Mouse (Mus musculus) liver, embryonic 14.5 days (tissue): ENCODE data around the gene Creb5. TPM values are rescaled to one million over a fixed set of nuclear protein-coding genes. Genes with fewer than 3 reads are reported as not detected.

ENCODE experiments used
- ATAC-seq: fragments of 200-750 bp; cut with Nextera tagmentation; 2 replicates; pipeline ENCODE4 v1.8.0; 2017; ENCODE audit warnings: moderate number of reproducible peaks, mild to moderate bottlenecking, moderate library complexity; ENCODE audit not compliant: insufficient read depth
- DNase-seq, 3 experiments: peaks; one replicate each; pipeline ENCODE4 v3.0.0-alpha.2; 2012 to 2013; ENCODE audit warnings: low read depth in 3 of 3, low spot score in 3 of 3
- H3K27ac ChIP-seq: fragments of 300-500 bp; sonication (generic); 2 replicates; pipeline ENCODE4 v1.5.1; 2014; ENCODE audit warnings: moderate library complexity, mild to moderate bottlenecking, control low read depth, inconsistent platforms
- H3K27me3 ChIP-seq: fragments of 300-500 bp; sonication (generic); 2 replicates; pipeline ENCODE4 v1.6.1; 2014; ENCODE audit warnings: mild to moderate bottlenecking, low read length, moderate library complexity; ENCODE audit not compliant: control insufficient read depth, insufficient read depth
- H3K36me3 ChIP-seq: fragments of 300-500 bp; sonication (generic); replicated peaks from 2 replicates; pipeline ENCODE4 v1.6.1; 2014; ENCODE audit warnings: low read depth; ENCODE audit not compliant: control insufficient read depth, insufficient read depth
- H3K4me1 ChIP-seq, 2 experiments: fragments of 200-500 bp in 1 of 2; fragments of 300-500 bp in 1 of 2; sonication (generic) in 1 of 2; replicated peaks; 2 replicates each; pipeline ENCODE4 v1.6.1; 2012 to 2014; ENCODE audit warnings: antibody characterized with exemption in 1 of 2, inconsistent platforms in 1 of 2, low read length in 1 of 2; ENCODE audit not compliant: control insufficient read depth in 2 of 2, insufficient read depth in 2 of 2
- H3K4me2 ChIP-seq: fragments of 300-500 bp; sonication (generic); 2 replicates; pipeline ENCODE4 v1.6.1; 2014; ENCODE audit warnings: low read depth, mild to moderate bottlenecking, control low read depth, moderate library complexity
- H3K4me3 ChIP-seq, 2 experiments: fragments of 200-500 bp in 1 of 2; fragments of 300-500 bp in 1 of 2; sonication (generic) in 1 of 2; 2 replicates each; pipeline ENCODE4 v1.5.1; 2012 to 2014; ENCODE audit warnings: low read depth in 2 of 2, low read length in 2 of 2, mild to moderate bottlenecking in 2 of 2, control low read depth in 1 of 2, inconsistent platforms in 1 of 2, moderate library complexity in 1 of 2; ENCODE audit not compliant: insufficient read depth in 1 of 2
- H3K9ac ChIP-seq: fragments of 300-500 bp; sonication (generic); replicated peaks from 2 replicates; pipeline ENCODE4 v1.6.1; 2014; ENCODE audit warnings: mild to moderate bottlenecking, control low read depth, moderate library complexity
- H3K9me3 ChIP-seq: fragments of 300-500 bp; sonication (generic); 2 replicates; pipeline ENCODE4 v1.6.1; 2016; ENCODE audit warnings: low read length, mixed read lengths; ENCODE audit not compliant: control insufficient read depth
- CTCF ChIP-seq: IDR thresholded peaks from 2 replicates; pipeline ENCODE4 v1.5.1; 2016; ENCODE audit warnings: antibody characterized with exemption, low read depth, control low read depth
- EP300 ChIP-seq: IDR thresholded peaks from 2 replicates; pipeline ENCODE4 v1.6.1; 2016; ENCODE audit warnings: antibody characterized with exemption, low read depth
- WGBS: fragments of 180-500 bp; shearing (Covaris S2); extraction: QIAGEN DNeasy Blood & Tissue Kit; methylation state at CpG from one replicate; pipeline ENCODE4 v1.1.7; 2014; ENCODE audit not compliant: insufficient replicate concordance; 5-methylcytosine and 5-hydroxymethylcytosine counted together
- polyA plus RNA-seq, 2 experiments: library from polyadenylated mRNA; depleted of rRNA in 1 of 2; stranded (reverse) in 1 of 2; unstranded in 1 of 2; fragments of >200 nt; fragmentation: Nextera tagmentation in 1 of 2; extraction: Ambion mirVana in 1 of 2; gene quantifications; 2 replicates each; pipeline versions ENCODE4 v1.2.1 to v1.2.3; 2012 to 2014

The Creb5 gene
- polyA plus RNA-seq, 2 experiments, result 0.04 to 0.06 TPM

DNA sequence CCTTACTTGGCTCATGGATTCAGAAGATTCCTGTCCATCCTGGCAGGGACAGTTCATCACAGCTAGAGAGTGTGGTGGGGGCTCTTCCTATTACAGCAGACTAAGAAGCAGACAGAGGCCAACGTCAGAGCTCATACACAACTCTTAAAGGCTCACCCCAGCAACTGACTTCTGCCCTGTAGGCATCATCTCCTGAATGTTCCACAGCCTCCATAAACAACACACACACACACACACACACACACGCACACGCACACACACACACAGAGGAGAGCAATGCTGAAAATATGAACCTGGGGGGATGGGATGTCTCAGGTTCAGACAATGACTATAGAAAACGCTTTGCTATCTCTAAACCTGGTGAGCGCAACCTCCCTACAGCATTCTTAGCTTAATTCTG lies 208.6 kb downstream of the Creb5 start:
- no peak overlapping the region for H3K9ac ChIP-seq
- ATAC-seq (no peak), DNase-seq (no peak)
- no peaks in the 10 kb centered on the region for H3K27me3 ChIP-seq
- no peaks in the 10 kb centered on the region for H3K36me3 ChIP-seq
- no peak overlapping the region for H3K27ac ChIP-seq
- TF ChIP-seq CTCF (no peak), EP300 (no peak)
- H3K4me2 ChIP-seq, result no peak overlapping the region
- 60% methylated on average over 5 of the region's 5 CpGs for WGBS
- H3K9me3 ChIP-seq, result no peaks in the 10 kb centered on the region
- no peak overlapping the region for H3K4me3 ChIP-seq
- H3K4me1 ChIP-seq, result peaks cover 0 to 5% of the 10 kb centered on the region in 2 experiments; a peak in 2 of 4 replicates

DNA sequence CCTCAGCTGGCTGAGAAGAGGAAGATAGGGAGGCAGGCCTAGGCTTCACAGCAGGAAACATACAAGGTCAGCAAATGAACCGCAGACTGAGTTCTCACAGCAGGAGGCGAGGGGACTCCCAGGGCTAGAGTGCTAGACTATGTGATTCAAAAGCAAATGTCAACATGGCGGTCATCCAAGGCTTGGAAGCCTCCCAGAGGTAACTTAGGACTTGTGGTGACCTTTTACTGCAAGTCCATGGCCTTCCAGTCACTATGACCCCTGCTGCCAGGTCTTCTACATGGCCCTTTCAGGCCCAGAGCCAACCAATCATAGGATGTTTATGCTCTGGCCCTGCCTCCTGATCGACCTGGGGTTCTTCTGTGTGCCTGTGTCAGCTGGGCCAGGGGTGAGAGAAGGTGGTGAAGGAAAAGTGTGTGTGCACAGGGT lies 209.3 kb downstream of the Creb5 start:
- H3K9ac ChIP-seq, result no peak overlapping the region
- no peak overlapping the region for H3K27ac ChIP-seq
- no peaks in the 10 kb centered on the region for H3K9me3 ChIP-seq
- 51% methylated on average over 4 of the region's 4 CpGs for WGBS
- H3K4me2 ChIP-seq, result no peak overlapping the region
- no peak overlapping the region for H3K4me3 ChIP-seq
- H3K36me3 ChIP-seq, result no peaks in the 10 kb centered on the region
- TF ChIP-seq CTCF (no peak), EP300 (no peak)
- DNase-seq (peak; percentile 2 to 29 (median 23)), ATAC-seq (peak; percentile 37; the same call in 1 of the 2 replicates)
- peaks cover 0 to 5% of the 10 kb centered on the region in 2 experiments; a peak in 2 of 4 replicates for H3K4me1 ChIP-seq
- no peaks in the 10 kb centered on the region for H3K27me3 ChIP-seq

DNA sequence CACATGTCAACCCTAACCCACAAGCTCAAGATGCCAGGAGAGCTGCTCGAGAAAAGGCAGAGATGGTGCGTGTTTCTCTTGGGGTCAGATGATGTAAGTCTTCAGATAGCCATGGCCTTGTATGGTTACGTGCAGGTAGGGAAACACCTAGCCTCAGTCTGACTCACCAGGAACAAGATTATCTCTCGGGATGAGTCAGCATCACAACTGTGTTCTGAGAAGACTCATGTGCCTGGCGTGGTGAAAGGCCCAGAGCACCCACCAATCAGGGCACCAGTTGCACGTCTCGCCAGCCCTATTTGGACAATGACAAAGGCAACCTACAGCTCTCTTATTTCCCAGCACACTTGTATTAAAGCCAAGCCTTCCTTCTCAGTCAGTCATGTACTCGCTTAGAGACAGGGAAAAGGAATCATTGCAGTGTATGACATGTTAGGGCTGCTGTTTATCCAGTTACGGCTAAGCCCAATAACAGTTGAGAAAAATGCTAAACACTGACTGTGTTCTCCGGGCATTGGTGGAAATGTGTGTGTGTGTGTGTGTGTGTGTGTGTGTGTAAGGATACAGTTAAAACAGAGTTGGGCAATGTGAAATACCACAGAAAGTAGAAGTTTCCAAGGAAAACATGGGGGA lies 210.9 kb downstream of the Creb5 start:
- no peak overlapping the region for H3K27ac ChIP-seq
- no peak for ATAC-seq

DNA sequence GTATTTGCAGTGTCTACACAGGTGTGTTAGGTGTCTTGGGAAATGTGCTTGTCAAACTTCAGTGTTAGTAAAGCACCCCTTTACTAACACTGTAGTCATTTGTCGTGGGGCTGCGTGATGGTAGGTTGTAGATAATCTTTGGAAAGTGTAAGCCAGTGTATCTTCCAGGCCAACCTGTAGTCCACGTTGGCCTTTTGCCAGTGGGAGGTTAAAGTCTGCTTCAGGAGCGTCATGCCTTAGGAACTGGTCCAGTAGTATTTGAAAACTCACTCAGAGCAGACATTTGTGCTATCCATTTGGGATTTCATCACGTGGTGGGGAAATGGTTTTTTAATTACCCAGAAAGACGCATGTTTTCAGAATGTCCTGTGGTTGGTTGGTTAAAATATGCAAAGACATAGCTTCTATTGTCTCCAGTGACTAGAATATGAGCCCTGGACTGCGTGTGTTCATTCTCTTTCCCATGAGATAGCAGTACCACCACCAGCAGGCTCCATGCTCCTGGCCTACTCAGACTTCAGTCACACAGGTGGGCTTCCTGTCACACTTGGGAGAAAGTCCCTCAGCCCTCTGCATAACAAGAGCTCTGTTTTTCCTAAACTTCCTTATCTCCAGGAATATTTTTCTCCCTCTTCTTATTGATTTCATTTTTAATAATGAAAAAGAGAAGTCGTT lies 212.7 kb downstream of the Creb5 start:
- Histone ChIP-seq H3K9ac (no peak overlapping the region), H3K9me3 (no peaks in the 10 kb centered on the region), H3K27ac (no peak overlapping the region), H3K4me1 (peaks cover 0 to 5% of the 10 kb centered on the region in 2 experiments; a peak in 2 of 4 replicates), H3K4me3 (no peak overlapping the region), H3K27me3 (no peaks in the 10 kb centered on the region), H3K4me2 (no peak overlapping the region), H3K36me3 (no peaks in the 10 kb centered on the region)
- DNase-seq, result no peak
- ATAC-seq, result no peak
- TF ChIP-seq EP300 (no peak), CTCF (no peak)
- WGBS, result 60% methylated on average over 8 of the region's 8 CpGs

More for the DNA sequence above, 210.9 kb downstream of the Creb5 start:
- WGBS, result 65% methylated on average over 10 of the region's 10 CpGs
- Histone ChIP-seq H3K27me3 (no peaks in the 10 kb centered on the region), H3K4me1 (peaks cover 0 to 5% of the 10 kb centered on the region in 2 experiments; a peak in 2 of 4 replicates), H3K36me3 (no peaks in the 10 kb centered on the region), H3K4me2 (no peak overlapping the region), H3K9ac (no peak overlapping the region), H3K9me3 (no peaks in the 10 kb centered on the region), H3K4me3 (no peak overlapping the region)
- DNase-seq, result no peak
- no peak for TF ChIP-seq CTCF
- no peak for TF ChIP-seq EP300

DNA sequence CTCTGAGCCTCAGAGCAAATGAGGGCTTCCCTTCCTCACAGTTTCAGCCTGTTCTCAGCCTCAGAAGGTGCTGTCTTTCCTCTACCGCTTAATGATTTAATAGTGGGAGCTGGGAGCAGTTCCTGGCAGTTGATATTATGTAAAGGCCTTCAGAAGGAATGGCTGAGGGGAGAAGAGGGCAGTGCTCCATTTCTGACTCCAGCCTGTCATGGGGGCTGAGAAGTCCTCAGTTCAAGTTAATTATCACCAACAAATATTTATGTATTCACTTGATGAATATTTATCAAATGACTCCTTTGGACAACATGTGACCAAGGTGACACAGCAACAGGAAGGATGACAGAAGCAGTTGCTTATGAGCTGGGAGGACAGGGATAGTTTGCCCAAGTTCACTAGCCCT lies 214.2 kb downstream of the Creb5 start:
- H3K27ac ChIP-seq, result no peak overlapping the region
- no peak for ATAC-seq
- H3K9me3 ChIP-seq, result no peaks in the 10 kb centered on the region
- no peaks in the 10 kb centered on the region for H3K27me3 ChIP-seq
- no peaks in the 10 kb centered on the region for H3K36me3 ChIP-seq
- WGBS, result 63% methylated on average over 1 of the region's 1 CpGs
- H3K4me3 ChIP-seq, result no peak overlapping the region
- no peak overlapping the region for H3K4me2 ChIP-seq
- no peak overlapping the region for H3K9ac ChIP-seq
- DNase-seq, result no peak
- TF ChIP-seq EP300 (no peak), CTCF (no peak)
- peaks cover 0 to 4% of the 10 kb centered on the region in 2 experiments; a peak in 2 of 4 replicates for H3K4me1 ChIP-seq
